Mouse (Mus musculus) layer of hippocampus, adult 2 months (tissue): Measurements from ENCODE around the gene 1110059E24Rik. TPM values are rescaled to one million over a fixed set of nuclear protein-coding genes. Genes with fewer than 3 reads are reported as not detected.

Experiments
- DNase-seq, 2 experiments: peaks; one replicate each; pipeline ENCODE4 v3.0.0; 2022; ENCODE audit warnings: low spot score in 2 of 2
- H3K27ac ChIP-seq: fragments of 200-600 bp; 2 replicates; pipeline ENCODE4 v1.8.1; 2022
- H3K4me3 ChIP-seq: fragments of 200-600 bp; 2 replicates; pipeline ENCODE4 v1.8.1; 2022; ENCODE audit warnings: mild to moderate bottlenecking
- CTCF ChIP-seq: fragments of 200-600 bp; conservative IDR thresholded peaks from 2 replicates; pipeline ENCODE4 v1.8.1; 2022; ENCODE audit warnings: antibody characterized with exemption, mild to moderate bottlenecking, moderate library complexity
- total RNA-seq, 2 experiments: library from RNA; stranded (reverse); gene quantifications; 2 replicates each; pipeline ENCODE4 v1.2.3; 2021

1110059E24Rik gene
- total RNA-seq, 2 experiments from 2014 or later, result 25.0 to 28.2 TPM

DNA sequence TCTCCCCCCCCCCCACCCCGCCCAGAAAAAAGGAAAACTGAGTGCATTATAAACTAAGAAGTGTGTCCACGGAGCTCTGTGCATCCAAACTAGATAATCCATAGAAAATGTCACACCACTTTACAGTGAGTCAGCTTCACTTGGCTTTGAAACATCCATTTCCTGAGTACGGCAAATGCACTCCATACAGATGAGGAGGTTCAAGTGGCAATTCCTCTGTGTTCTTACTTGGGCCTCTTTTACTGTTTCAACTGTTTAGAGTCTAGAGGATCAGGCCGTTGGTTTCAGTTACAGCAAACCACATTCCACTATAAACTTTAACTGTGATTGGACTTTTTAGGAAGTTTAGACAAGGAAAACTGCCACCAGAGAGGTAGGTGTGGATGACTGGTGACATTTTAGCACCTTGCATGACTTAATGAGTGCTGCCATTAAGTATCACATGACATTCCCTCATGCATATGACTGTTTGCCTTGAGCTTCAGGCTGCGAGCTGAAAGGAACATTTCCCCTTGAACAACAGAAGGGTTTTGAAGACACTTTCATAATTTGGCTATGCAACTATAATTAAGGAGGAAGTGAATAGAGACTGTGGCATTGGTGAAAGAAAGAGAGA lies 100.7 kb downstream of the 1110059E24Rik start:
- Histone ChIP-seq H3K4me3 (no peak overlapping the region), H3K27ac (no peak overlapping the region)
- no peak for TF ChIP-seq CTCF
- DNase-seq, result no peak

DNA sequence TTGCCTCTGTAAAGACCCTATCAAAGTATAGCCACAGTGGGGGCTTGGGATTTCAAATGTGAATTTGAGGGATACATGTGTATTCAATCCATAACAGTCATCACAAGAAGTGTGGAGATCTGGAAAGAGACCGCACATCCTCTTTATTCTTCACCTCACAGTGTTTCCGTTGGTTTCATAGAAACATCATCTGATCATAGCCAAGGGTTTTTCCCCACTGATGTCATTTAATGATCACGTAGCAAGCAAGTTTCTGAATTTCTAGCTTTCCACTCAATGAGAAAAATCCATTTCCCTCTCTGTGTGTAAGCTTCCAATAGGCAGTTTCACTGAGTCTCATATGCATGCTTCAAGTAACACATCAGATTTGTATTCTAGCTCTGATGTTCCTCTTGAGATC lies 103.1 kb downstream of the 1110059E24Rik start:
- DNase-seq, result no peak

GRCm38 (mm10) chr19:21548947-21549346 lies 103.8 kb downstream of the 1110059E24Rik start:
- no peak overlapping the region for H3K4me3 ChIP-seq
- no peak for TF ChIP-seq CTCF
- DNase-seq, result no peak
- no peak overlapping the region for H3K27ac ChIP-seq

More for the DNA sequence above, 103.1 kb downstream of the 1110059E24Rik start:
- no peak for TF ChIP-seq CTCF
- H3K4me3 ChIP-seq, result no peak overlapping the region
- no peak overlapping the region for H3K27ac ChIP-seq

GRCm38 (mm10) chr19:21537125-21537524 lies 115.7 kb downstream of the 1110059E24Rik start:
- Histone ChIP-seq H3K4me3 (no peak overlapping the region), H3K27ac (no peak overlapping the region)
- TF ChIP-seq CTCF, result no peak
- no peak for DNase-seq

Other genes starting within 250 kb of the 1110059E24Rik start
- 100 to 1,000 TPM; 116 to 125 TPM for gene Gda, start 179.5 kb downstream of the 1110059E24Rik start, total RNA-seq
- 10 to 100 TPM; 41.4 to 45.8 TPM for gene Abhd17b, start 209 bp upstream of the 1110059E24Rik start, total RNA-seq
- 10 to 100 TPM; 13.3 TPM for gene Cemip2, start 125.4 kb upstream of the 1110059E24Rik start, total RNA-seq